35 mouse cellular contexts compared by ENCODE assay signal in genomic region chr5:43124301-43124700, GRCm38 (mm10).
"Had no signal": no experiment of that assay in that cellular context is flagged by ENCODE, and none has a peak within 500 bp of the region (broad histone marks: within the 10 kb centered on the region; RNA-seq: fewer than 3 reads in every experiment).

No protein-coding gene starts in this region.

- H3K36me3 ChIP-seq: heart, embryonic 10.5 days; heart, embryonic 12.5 days; heart, embryonic 13.5 days; heart, embryonic 15.5 days; hindbrain, embryonic 10.5 days; hindbrain, embryonic 12.5 days; hindbrain, embryonic 13.5 days; hindbrain, embryonic 15.5 days; intestine, embryonic 15.5 days; kidney, embryonic 15.5 days had no signal

- ATAC-seq: hindbrain, embryonic 16.5 days; hindbrain, postnatal 0 days; inflammation-experienced regulatory T-cells, adult 6 months; intestine, embryonic 15.5 days; intestine, embryonic 16.5 days; intestine, postnatal 0 days had no signal

- H3K4me2 ChIP-seq: heart, embryonic 11.5 days; heart, embryonic 12.5 days; heart, embryonic 13.5 days; heart, embryonic 15.5 days; hindbrain, embryonic 12.5 days; hindbrain, embryonic 13.5 days; hindbrain, embryonic 14.5 days; hindbrain, embryonic 15.5 days; intestine, embryonic 15.5 days; kidney, embryonic 15.5 days had no signal

- H3K27ac ChIP-seq: heart, embryonic 10.5 days; heart, embryonic 13.5 days; heart, embryonic 15.5 days; hindbrain, embryonic 10.5 days; hindbrain, embryonic 12.5 days; hindbrain, embryonic 13.5 days; hindbrain, embryonic 14.5 days; hindbrain, embryonic 15.5 days; hindbrain, postnatal 0 days; intestine, embryonic 15.5 days; kidney, embryonic 15.5 days; kidney, postnatal 0 days; layer of hippocampus, adult 2 months had no signal

- H3K4me3 ChIP-seq: heart, embryonic 10.5 days; heart, embryonic 12.5 days; heart, embryonic 13.5 days; heart, embryonic 15.5 days; hindbrain, embryonic 10.5 days; hindbrain, embryonic 12.5 days; hindbrain, embryonic 13.5 days; hindbrain, embryonic 15.5 days; intestine, embryonic 15.5 days; kidney, embryonic 15.5 days; layer of hippocampus, adult 2 months had no signal

- H3K27me3 ChIP-seq: heart, embryonic 15.5 days; hindbrain, embryonic 12.5 days; hindbrain, embryonic 13.5 days; hindbrain, embryonic 15.5 days; intestine, embryonic 15.5 days; kidney, embryonic 15.5 days had no signal

- H3K9ac ChIP-seq: heart, embryonic 12.5 days; heart, embryonic 13.5 days; heart, embryonic 15.5 days; hindbrain, embryonic 12.5 days; hindbrain, embryonic 13.5 days; hindbrain, embryonic 14.5 days; hindbrain, embryonic 15.5 days; intestine, embryonic 15.5 days; kidney, embryonic 15.5 days had no signal

- DNase-seq: heart, postnatal 10 days; heart, postnatal 14 days; heart, postnatal 36 days; heart, postnatal 4 days; kidney, adult 11 months; kidney, adult 18-20 months; kidney, adult 2 months; kidney, adult 8-10 months; kidney, adult 9 months; kidney, postnatal 10 days; kidney, postnatal 14 days; kidney, postnatal 25 days; kidney, postnatal 36 days; kidney, postnatal 4 days; layer of hippocampus, adult 9-11 months; layer of hippocampus, postnatal 36 days had no signal

- H3K9me3 ChIP-seq: heart, embryonic 10.5 days; heart, embryonic 12.5 days; heart, embryonic 13.5 days; heart, embryonic 15.5 days; hindbrain, embryonic 10.5 days; hindbrain, embryonic 12.5 days; hindbrain, embryonic 13.5 days; hindbrain, embryonic 15.5 days; intestine, embryonic 15.5 days; kidney, embryonic 15.5 days had no signal

- H3K4me1 ChIP-seq: heart, embryonic 10.5 days; heart, embryonic 12.5 days; heart, embryonic 15.5 days; hindbrain, embryonic 10.5 days; hindbrain, embryonic 12.5 days; hindbrain, embryonic 13.5 days; hindbrain, embryonic 15.5 days; intestine, embryonic 15.5 days; kidney, embryonic 15.5 days had no signal
